ENCODE assay signal across 8 mouse cellular contexts in the genomic region with DNA sequence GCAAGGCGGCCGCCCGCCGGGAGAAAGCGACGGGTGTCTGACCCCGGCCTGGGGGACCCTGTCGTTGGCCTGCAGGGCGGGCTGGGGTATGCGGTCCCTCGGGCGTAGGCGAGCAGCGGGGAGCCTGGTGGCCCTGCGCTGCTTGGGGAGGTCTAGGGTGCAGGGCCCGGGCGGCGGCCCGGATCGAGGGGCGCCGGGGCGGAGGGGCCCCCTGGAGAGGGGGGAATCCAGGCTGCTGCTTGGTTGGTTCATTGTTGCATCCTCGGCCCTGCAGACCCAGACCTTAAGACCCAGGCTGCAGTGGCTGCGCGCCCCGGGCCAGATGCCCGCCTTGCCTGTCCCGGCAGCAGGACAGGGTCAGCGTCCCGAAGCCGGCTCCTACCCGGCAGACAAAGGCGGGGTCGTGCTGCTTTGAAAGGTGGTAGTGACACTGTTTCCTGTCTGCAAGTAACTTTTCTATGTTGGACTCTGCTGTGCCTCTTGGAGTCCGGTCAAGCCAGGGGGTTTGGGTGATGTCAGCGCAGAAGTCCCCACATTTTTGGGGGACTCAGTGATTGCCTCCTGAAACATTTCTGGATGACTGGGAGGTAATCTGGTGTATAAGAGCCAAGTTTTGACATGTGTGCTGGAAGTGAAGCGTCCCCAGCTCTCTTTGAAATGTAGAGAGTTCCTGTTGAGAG.
DNase-seq lines count a peak whose midpoint lies in the region; ATAC-seq and TF ChIP-seq lines count a peak whose summit lies in the region.

No protein-coding gene starts in this region.

- no peaks in the 10 kb centered on the region for H3K27me3 ChIP-seq in embryonic facial prominence, embryonic 14.5 days (replicated peaks; ENCODE audit: control insufficient read depth, insufficient read depth, low read length)
- H3K27me3 ChIP-seq in limb, embryonic 15.5 days = no peaks in the 10 kb centered on the region
- H3K27me3 ChIP-seq in myocyte (ENCODE audit: control insufficient read depth, insufficient read depth, insufficient read length) = no peaks in the 10 kb centered on the region

- H3ac ChIP-seq in myocyte (ENCODE audit: control insufficient read depth, insufficient read length) = peak overlapping the region; percentile 78

- H3K9me3 ChIP-seq in embryonic facial prominence, embryonic 14.5 days (ENCODE audit: control insufficient read depth, low read length) = no peaks in the 10 kb centered on the region
- no peaks in the 10 kb centered on the region for H3K9me3 ChIP-seq in limb, embryonic 15.5 days

- peaks cover 30% of the 10 kb centered on the region for H3K4me1 ChIP-seq in embryonic facial prominence, embryonic 14.5 days (ENCODE audit: control insufficient read depth, insufficient read depth, low read length)
- H3K4me1 ChIP-seq in limb, embryonic 15.5 days = peaks cover 27% of the 10 kb centered on the region

- H3K9ac ChIP-seq in embryonic facial prominence, embryonic 14.5 days (ENCODE audit: low read depth, low read length) = peak overlapping the region; percentile 87
- H3K9ac ChIP-seq in limb, embryonic 15.5 days = peak overlapping the region; percentile 88

- peak overlapping the region; percentile 83 for H3K4me2 ChIP-seq in embryonic facial prominence, embryonic 14.5 days (ENCODE audit: low read depth, low read length)
- peak overlapping the region; percentile 82 for H3K4me2 ChIP-seq in limb, embryonic 15.5 days
- peak overlapping the region; percentile 67 for H3K4me2 ChIP-seq in myocyte (ENCODE audit: low read depth)

- TF ChIP-seq POLR2A in myocyte (IDR thresholded peaks at IDR 0.05; ENCODE audit: insufficient read length, low read depth) = no peak

- H3K79me2 ChIP-seq in myocyte (ENCODE audit: control insufficient read depth, insufficient read depth) = peaks cover 48% of the 10 kb centered on the region

- under 1% methylated on average over 19 of the region's 38 CpGs for WGBS in embryonic facial prominence, embryonic 14.5 days
- under 1% methylated on average over 38 of the region's 38 CpGs for WGBS in limb, embryonic 15.5 days

- peak; percentile 58 for ATAC-seq in embryonic facial prominence, embryonic 14.5 days (ENCODE audit: low read depth)
- peak; percentile 58; the same call in 1 of the 2 replicates for ATAC-seq in limb, embryonic 15.5 days (ENCODE audit: insufficient number of reproducible peaks, low FRiP score, low TSS enrichment, low read depth)

- H3K27ac ChIP-seq in embryonic facial prominence, embryonic 14.5 days (replicated peaks; ENCODE audit: low read depth, low read length) = peak overlapping the region; percentile 56
- peak overlapping the region; percentile 86 for H3K27ac ChIP-seq in limb, embryonic 15.5 days

- peak overlapping the region; percentile 80 for H3K4me3 ChIP-seq in embryonic facial prominence, embryonic 14.5 days (ENCODE audit: low read depth, low read length)
- H3K4me3 ChIP-seq in limb, embryonic 15.5 days = peak overlapping the region; percentile 63
- H3K4me3 ChIP-seq in myocyte = peak overlapping the region; percentile 43

- no peaks in the 10 kb centered on the region for H3K36me3 ChIP-seq in embryonic facial prominence, embryonic 14.5 days (ENCODE audit: control insufficient read depth, insufficient read depth, low read length)
- H3K36me3 ChIP-seq in limb, embryonic 15.5 days = no peaks in the 10 kb centered on the region
- no peaks in the 10 kb centered on the region for H3K36me3 ChIP-seq in myocyte (ENCODE audit: control insufficient read depth, insufficient read depth)

- peak; percentile 69 for DNase-seq in CD4-positive, CD25-positive, alpha-beta regulatory T cell, adult 2 months (ENCODE audit: low read depth, low spot score)
- DNase-seq in R1 (ENCODE audit: low read depth, low spot score) = peak; percentile 58
- DNase-seq in embryonic facial prominence, embryonic 14.5 days (ENCODE audit: low spot score) = peak; percentile 51
- peak; percentile 54 for DNase-seq in heart, postnatal 4 days
- DNase-seq in testis, postnatal 14 days (ENCODE audit: low spot score) = peak; percentile 21
- DNase-seq in layer of hippocampus, adult 9-10 months (ENCODE audit: low spot score) = no peak

TF ChIP-seq in myocyte, 11 proteins besides CTCF, POLR2A, EP300 and RAD21:
- TF ChIP-seq MYOD1 (IDR thresholded peaks at IDR 0.05; ENCODE audit: control insufficient read depth in 1 of 3, insufficient read length in 2 of 3, low read depth in 2 of 3) = no peak
